Mouse (Mus musculus): ENCODE measurements around the gene Rab8b. TPM values are rescaled to one million over a fixed set of nuclear protein-coding genes. Genes with fewer than 3 reads are reported as not detected.

The Rab8b gene
- total and polyA plus RNA-seq, 3 experiments = 4.9 to 121 (median 40.6) TPM

DNA sequence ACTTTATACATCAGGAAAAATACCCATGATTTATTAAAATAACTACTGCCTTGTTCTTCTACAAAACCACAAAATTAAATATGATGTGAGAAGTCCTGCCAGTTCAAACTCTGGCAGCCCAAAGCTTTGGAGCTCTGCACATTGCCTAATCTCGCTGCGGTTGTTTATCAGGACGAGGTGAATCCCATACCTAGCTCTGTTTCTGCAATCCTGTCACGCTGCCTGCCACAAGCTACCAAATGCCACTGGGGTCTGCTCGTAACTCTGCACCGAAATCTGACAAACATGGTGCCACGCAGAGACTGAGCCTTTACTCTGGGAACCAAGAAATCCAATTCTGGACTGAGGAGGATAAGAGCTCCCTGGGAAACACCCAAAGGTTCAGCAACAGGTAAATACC lies 9.6 kb downstream of the Rab8b start:
- ATAC-seq (ENCODE audit: extremely low read depth, insufficient number of reproducible peaks, low FRiP score, poor library complexity, severe bottlenecking) = no peak
- TF ChIP-seq POLR2AphosphoS5 (IDR thresholded peaks at IDR 0.05; ENCODE audit: insufficient replicate concordance, low read depth, low read length) (no peak), CTCF (IDR thresholded peaks at IDR 0.05; ENCODE audit: low read depth, low read length) (no peak), GATA2 (IDR thresholded peaks at IDR 0.05; ENCODE audit: borderline replicate concordance, low read depth, low read length) (no peak), TAL1 (conservative IDR thresholded peaks at IDR 0.05; ENCODE audit: low read depth, low read length) (no peak), GATA1 (IDR thresholded peaks at IDR 0.05; ENCODE audit: borderline replicate concordance, low read length) (no peak)
- Histone ChIP-seq H3K36me3 (replicated peaks) (peaks cover 62% of the 10 kb centered on the region), H3K9me3 (replicated peaks) (no peaks in the 10 kb centered on the region), H3K4me1 (ENCODE audit: insufficient read depth, low read depth, low read length) (peaks cover 67% of the 10 kb centered on the region), H3K27me3 (ENCODE audit: insufficient read depth, low read length) (no peaks in the 10 kb centered on the region), H3K4me3 (ENCODE audit: low read depth, low read length) (no peak overlapping the region)
- DNase-seq (ENCODE audit: low spot score) = no peak

DNA sequence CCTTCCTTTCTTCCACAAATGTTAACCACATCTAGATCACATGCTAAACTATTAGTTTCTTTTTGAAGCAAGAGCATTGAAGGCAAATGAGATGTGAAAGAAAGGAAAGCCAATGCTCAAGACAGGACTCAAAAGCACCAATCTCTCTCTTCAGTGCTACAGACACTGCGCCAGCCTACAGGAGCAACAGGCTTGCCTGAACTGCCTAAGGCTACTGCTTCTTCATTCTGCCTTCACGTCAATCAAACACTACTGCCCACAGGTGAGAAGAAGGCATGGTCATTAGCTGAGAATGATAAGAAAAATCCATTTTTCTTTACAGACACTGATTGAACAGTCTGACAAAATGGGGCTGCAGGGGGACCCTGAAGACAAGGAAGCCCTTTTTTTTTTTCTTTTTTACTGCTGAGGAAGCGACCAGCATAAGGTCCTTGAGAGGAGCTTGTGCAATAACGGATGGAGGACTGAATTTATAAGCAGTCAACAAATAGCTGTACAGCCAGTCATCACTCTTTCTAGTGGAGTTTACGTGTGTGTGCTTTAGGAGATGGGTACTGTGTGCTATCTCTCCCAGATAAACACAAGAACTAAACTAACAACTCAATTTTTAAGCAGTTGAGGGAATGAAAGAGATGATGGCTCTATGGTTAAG lies 11.6 kb downstream of the Rab8b start:
- peaks cover 52% of the 10 kb centered on the region for H3K4me1 ChIP-seq (ENCODE audit: insufficient read depth, low read depth, low read length)
- DNase-seq (ENCODE audit: low spot score) = no peak
- H3K36me3 ChIP-seq (replicated peaks) = peaks cover 69% of the 10 kb centered on the region
- no peak for TF ChIP-seq CTCF (IDR thresholded peaks at IDR 0.05; ENCODE audit: low read depth, low read length)
- TF ChIP-seq GATA2 (IDR thresholded peaks at IDR 0.05; ENCODE audit: borderline replicate concordance, low read depth, low read length) = no peak
- no peak for TF ChIP-seq GATA1 (IDR thresholded peaks at IDR 0.05; ENCODE audit: borderline replicate concordance, low read length)
- TF ChIP-seq TAL1 (conservative IDR thresholded peaks at IDR 0.05; ENCODE audit: low read depth, low read length) = no peak
- no peak for TF ChIP-seq POLR2AphosphoS5 (IDR thresholded peaks at IDR 0.05; ENCODE audit: insufficient replicate concordance, low read depth, low read length)
- no peaks in the 10 kb centered on the region for H3K9me3 ChIP-seq (replicated peaks)
- no peak overlapping the region for H3K4me3 ChIP-seq (ENCODE audit: low read depth, low read length)
- no peaks in the 10 kb centered on the region for H3K27me3 ChIP-seq (ENCODE audit: insufficient read depth, low read length)
- ATAC-seq (ENCODE audit: extremely low read depth, insufficient number of reproducible peaks, low FRiP score, poor library complexity, severe bottlenecking) = no peak

DNA sequence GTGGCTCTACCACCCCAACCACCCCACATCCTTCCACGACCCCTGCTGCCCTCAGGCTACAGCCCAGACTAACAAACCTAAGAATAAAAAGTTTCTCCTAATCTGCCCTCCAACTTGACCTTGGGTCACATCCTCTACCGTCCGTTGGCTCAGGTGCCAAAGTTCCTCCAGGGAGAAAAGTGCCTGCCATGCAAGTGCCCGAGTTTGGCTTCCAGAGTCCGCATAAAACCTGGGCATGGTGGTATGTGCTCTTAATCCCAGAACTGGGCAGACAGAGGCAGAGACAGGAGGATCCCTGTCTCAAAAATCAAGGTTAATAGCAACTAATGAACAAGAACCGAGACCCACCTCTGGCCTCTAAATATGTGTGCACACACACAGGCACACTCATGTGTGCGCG lies 12.4 kb downstream of the Rab8b start:
- Histone ChIP-seq H3K36me3 (replicated peaks) (peaks cover 68% of the 10 kb centered on the region), H3K9me3 (replicated peaks) (peaks cover under 1% of the 10 kb centered on the region; the same call in 1 of the 2 replicates), H3K4me3 (ENCODE audit: low read depth, low read length) (no peak overlapping the region), H3K27me3 (ENCODE audit: insufficient read depth, low read length) (no peaks in the 10 kb centered on the region), H3K4me1 (ENCODE audit: insufficient read depth, low read depth, low read length) (peaks cover 45% of the 10 kb centered on the region)
- TF ChIP-seq POLR2AphosphoS5 (IDR thresholded peaks at IDR 0.05; ENCODE audit: insufficient replicate concordance, low read depth, low read length) = no peak
- no peak for TF ChIP-seq CTCF (IDR thresholded peaks at IDR 0.05; ENCODE audit: low read depth, low read length)
- TF ChIP-seq GATA2 (IDR thresholded peaks at IDR 0.05; ENCODE audit: borderline replicate concordance, low read depth, low read length) = no peak
- ATAC-seq (ENCODE audit: extremely low read depth, insufficient number of reproducible peaks, low FRiP score, poor library complexity, severe bottlenecking) = no peak
- no peak for DNase-seq (ENCODE audit: low spot score)

DNA sequence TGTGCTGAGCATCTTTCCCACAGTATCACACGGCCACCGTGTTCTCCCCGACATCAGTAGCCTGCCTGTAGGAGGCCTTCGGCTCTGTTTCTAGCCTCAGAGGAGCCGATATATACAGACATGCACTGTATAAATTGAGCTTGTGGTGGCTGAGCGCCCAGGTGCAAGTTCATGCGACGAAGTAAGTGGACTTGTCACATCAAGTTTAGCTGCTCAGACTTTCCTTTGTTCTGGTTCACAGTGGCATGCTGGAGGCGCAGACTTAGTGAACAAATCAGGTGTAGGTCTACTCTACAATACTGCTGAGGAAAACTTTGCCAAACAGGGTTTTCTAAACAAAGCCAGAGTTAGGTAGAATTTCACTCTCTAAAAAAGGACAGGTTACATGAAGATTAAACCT lies 13.5 kb downstream of the Rab8b start:
- Histone ChIP-seq H3K9me3 (replicated peaks) (peaks cover 3% of the 10 kb centered on the region; the same call in 1 of the 2 replicates), H3K4me3 (ENCODE audit: low read depth, low read length) (no peak overlapping the region), H3K36me3 (replicated peaks) (peaks cover 67% of the 10 kb centered on the region), H3K27me3 (ENCODE audit: insufficient read depth, low read length) (no peaks in the 10 kb centered on the region), H3K4me1 (ENCODE audit: insufficient read depth, low read depth, low read length) (peaks cover 37% of the 10 kb centered on the region)
- TF ChIP-seq TAL1 (conservative IDR thresholded peaks at IDR 0.05; ENCODE audit: low read depth, low read length) (no peak), POLR2AphosphoS5 (IDR thresholded peaks at IDR 0.05; ENCODE audit: insufficient replicate concordance, low read depth, low read length) (no peak), GATA2 (IDR thresholded peaks at IDR 0.05; ENCODE audit: borderline replicate concordance, low read depth, low read length) (no peak), GATA1 (IDR thresholded peaks at IDR 0.05; ENCODE audit: borderline replicate concordance, low read length) (no peak), CTCF (IDR thresholded peaks at IDR 0.05; ENCODE audit: low read depth, low read length) (no peak)
- ATAC-seq (ENCODE audit: extremely low read depth, insufficient number of reproducible peaks, low FRiP score, poor library complexity, severe bottlenecking) = no peak
- no peak for DNase-seq (ENCODE audit: low spot score)

DNA sequence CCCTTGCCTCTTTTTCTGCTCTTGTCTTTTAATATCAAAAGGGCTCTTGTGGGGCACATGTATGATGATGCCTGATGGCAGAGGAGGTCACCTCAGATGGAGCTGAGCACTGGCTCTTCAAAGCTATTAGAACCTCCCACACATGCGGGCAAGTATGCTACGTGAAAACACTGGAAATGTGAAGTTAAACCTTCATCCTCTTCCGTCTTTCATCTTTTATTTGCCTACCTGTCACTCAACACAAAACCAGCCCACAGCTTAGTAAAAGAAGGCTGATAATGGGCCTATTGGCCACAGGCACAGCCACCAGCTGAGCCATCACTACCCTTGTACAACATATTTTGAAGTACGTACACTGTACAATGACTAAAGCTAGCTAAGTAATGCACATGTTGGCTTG lies 20.0 kb downstream of the Rab8b start:
- Histone ChIP-seq H3K36me3 (replicated peaks) (peaks cover 51% of the 10 kb centered on the region), H3K9me3 (replicated peaks) (peaks cover 3% of the 10 kb centered on the region; the same call in 1 of the 2 replicates), H3K4me3 (ENCODE audit: low read depth, low read length) (no peak overlapping the region), H3K27me3 (ENCODE audit: insufficient read depth, low read length) (no peaks in the 10 kb centered on the region), H3K4me1 (ENCODE audit: insufficient read depth, low read depth, low read length) (peaks cover 58% of the 10 kb centered on the region)
- no peak for ATAC-seq (ENCODE audit: extremely low read depth, insufficient number of reproducible peaks, low FRiP score, poor library complexity, severe bottlenecking)
- no peak for TF ChIP-seq TAL1 (conservative IDR thresholded peaks at IDR 0.05; ENCODE audit: low read depth, low read length)
- TF ChIP-seq GATA1 (IDR thresholded peaks at IDR 0.05; ENCODE audit: borderline replicate concordance, low read length) = no peak
- no peak for TF ChIP-seq CTCF (IDR thresholded peaks at IDR 0.05; ENCODE audit: low read depth, low read length)
- TF ChIP-seq POLR2AphosphoS5 (IDR thresholded peaks at IDR 0.05; ENCODE audit: insufficient replicate concordance, low read depth, low read length) = no peak
- no peak for TF ChIP-seq GATA2 (IDR thresholded peaks at IDR 0.05; ENCODE audit: borderline replicate concordance, low read depth, low read length)
- no peak for DNase-seq (ENCODE audit: low spot score)

DNA sequence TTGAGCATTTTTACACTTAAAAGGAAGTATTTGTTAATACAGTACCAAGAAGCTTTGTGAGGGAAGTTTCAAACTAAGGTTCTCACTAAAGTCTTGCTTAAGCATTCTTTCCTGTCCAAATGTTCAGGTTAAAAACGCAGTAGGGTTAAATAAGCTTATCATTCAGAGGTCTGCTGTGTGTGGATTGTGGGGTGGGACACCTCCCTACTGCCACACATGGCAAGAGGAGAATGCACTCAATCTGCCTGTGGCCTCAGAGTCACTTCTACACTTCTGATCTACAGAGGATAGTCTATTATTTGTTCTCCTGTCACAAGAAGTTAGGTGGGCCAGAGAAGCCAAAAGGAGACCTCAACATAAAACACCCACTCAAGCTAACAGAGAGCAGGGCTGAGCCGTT lies 20.4 kb downstream of the Rab8b start:
- peaks cover 3% of the 10 kb centered on the region; the same call in 1 of the 2 replicates for H3K9me3 ChIP-seq (replicated peaks)
- peaks cover 59% of the 10 kb centered on the region for H3K4me1 ChIP-seq (ENCODE audit: insufficient read depth, low read depth, low read length)
- no peaks in the 10 kb centered on the region for H3K27me3 ChIP-seq (ENCODE audit: insufficient read depth, low read length)
- H3K4me3 ChIP-seq (ENCODE audit: low read depth, low read length) = no peak overlapping the region
- DNase-seq (ENCODE audit: low spot score) (no peak), ATAC-seq (ENCODE audit: extremely low read depth, insufficient number of reproducible peaks, low FRiP score, poor library complexity, severe bottlenecking) (no peak)
- no peak for TF ChIP-seq TAL1 (conservative IDR thresholded peaks at IDR 0.05; ENCODE audit: low read depth, low read length)
- no peak for TF ChIP-seq CTCF (IDR thresholded peaks at IDR 0.05; ENCODE audit: low read depth, low read length)
- no peak for TF ChIP-seq GATA2 (IDR thresholded peaks at IDR 0.05; ENCODE audit: borderline replicate concordance, low read depth, low read length)
- TF ChIP-seq POLR2AphosphoS5 (IDR thresholded peaks at IDR 0.05; ENCODE audit: insufficient replicate concordance, low read depth, low read length) = no peak
- TF ChIP-seq GATA1 (IDR thresholded peaks at IDR 0.05; ENCODE audit: borderline replicate concordance, low read length) = no peak
- H3K36me3 ChIP-seq (replicated peaks) = peaks cover 49% of the 10 kb centered on the region

Data from G1E (cell line).